Mouse (Mus musculus): ENCODE results near the gene Olfr847.

Gene Olfr847

DNA sequence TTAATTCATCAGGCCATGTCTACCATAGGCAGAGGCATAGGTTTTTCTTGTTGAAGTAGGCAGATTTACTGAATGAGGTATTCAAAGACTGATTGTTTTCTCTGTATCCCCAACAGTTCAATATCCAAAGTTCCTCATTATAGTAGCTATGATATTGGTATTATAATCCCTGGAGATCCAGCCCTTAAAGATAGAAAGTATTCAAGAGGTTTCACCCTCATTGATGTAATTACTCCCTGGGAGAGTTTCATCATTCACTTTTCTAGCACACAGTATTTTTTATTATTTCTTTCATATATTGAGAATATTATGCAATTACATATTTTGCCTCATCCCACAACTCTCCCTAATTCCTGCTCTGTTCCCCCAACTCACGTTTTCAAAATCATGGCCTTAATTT, at the start of gene Olfr847:
Gene Olfr847, minus strand, starts transcription at position 101 of the 400 bp plus-strand sequence.
- no peak for DNase-seq

DNA sequence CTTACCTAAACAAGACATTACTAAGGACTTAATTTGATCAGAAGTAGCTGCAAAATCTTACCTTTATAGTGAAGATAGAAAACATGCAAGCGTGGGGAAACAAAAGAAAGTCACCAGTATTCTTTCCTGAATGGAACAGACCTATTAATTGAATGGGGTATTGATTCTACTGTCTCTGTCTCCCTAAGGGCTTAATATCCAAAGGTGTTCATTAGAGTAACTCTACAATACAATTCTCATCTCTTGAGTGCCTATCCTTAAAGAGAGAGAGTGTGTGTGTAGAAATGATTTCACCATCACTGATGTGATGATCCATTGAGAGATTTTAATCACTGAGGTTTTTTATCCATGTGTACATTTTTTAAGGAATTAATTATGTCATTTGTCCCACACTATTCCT, 14.6 kb downstream of the Olfr847 start, which contains the start of gene Olfr846:
Gene Olfr846, minus strand, starts transcription at position 101 of the 400 bp plus-strand sequence.
- DNase-seq: no peak

DNA sequence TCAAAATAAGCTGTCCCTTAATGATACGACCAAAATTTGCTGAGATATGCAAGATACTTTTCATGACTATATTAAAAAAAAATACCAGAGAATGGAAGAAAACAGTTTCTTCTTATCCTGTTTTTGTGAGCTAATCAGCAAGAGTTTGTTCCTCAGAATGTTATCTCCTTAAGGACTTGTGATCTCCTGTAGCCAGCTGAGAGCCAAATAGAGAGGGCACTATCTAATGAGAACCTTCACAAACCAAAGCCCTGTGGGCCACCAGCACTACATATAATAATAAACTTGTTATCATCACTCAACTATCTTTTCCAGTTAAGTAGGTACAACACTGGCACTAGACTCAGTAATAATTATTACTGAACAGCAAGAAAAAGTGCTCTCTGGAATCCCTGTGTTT, 42.3 kb downstream of the Olfr847 start, which contains the start of gene Olfr845:
Gene Olfr845, plus strand, starts transcription at position 301 of the 400 bp plus-strand sequence.
- no peak for DNase-seq

Data from kidney, postnatal 25 days (tissue).